In genomic region chr13:53230446-53231161, GRCm38 (mm10) we compare ENCODE assay signal across 10 mouse cellular contexts. TPM values are rescaled to one million over a fixed set of nuclear protein-coding genes. Genes with fewer than 3 reads are reported as not detected.
A peak's percentile ranks its signal among the peaks of the same experiment; 100 is the strongest.
DNase-seq lines count a peak whose midpoint lies in the region; ATAC-seq lines count a peak whose summit lies in the region.
"Had no signal": no experiment of that assay in that cellular context is flagged by ENCODE, and none has a peak within 500 bp of the region (broad histone marks: within the 10 kb centered on the region; RNA-seq: fewer than 3 reads in every experiment).

No protein-coding gene starts in this region.

- WGBS in heart, embryonic 11.5 days (ENCODE audit: insufficient replicate concordance): 62% methylated on average over 18 of the region's 18 CpGs
- 48% methylated on average over 18 of the region's 18 CpGs for WGBS in embryonic facial prominence, embryonic 15.5 days
- WGBS in midbrain, embryonic 15.5 days: 74% methylated on average over 18 of the region's 18 CpGs

- no peaks in the 10 kb centered on the region for H3K36me3 ChIP-seq in heart, embryonic 11.5 days (ENCODE audit: control insufficient read depth, insufficient read depth, low read length)
- H3K36me3 ChIP-seq in embryonic facial prominence, embryonic 15.5 days: no peaks in the 10 kb centered on the region
- H3K36me3 ChIP-seq in midbrain, embryonic 15.5 days (replicated peaks): no peaks in the 10 kb centered on the region

- no peaks in the 10 kb centered on the region for H3K9me3 ChIP-seq in heart, embryonic 11.5 days (replicated peaks; ENCODE audit: control insufficient read depth, low read length)
- H3K9me3 ChIP-seq in embryonic facial prominence, embryonic 15.5 days (replicated peaks): no peaks in the 10 kb centered on the region
- H3K9me3 ChIP-seq in midbrain, embryonic 15.5 days: no peaks in the 10 kb centered on the region

- H3K4me2 ChIP-seq in heart, embryonic 11.5 days: no peak overlapping the region; the same call in 1 of the 2 replicates
- no peak overlapping the region for H3K4me2 ChIP-seq in embryonic facial prominence, embryonic 15.5 days (replicated peaks)
- H3K4me2 ChIP-seq in midbrain, embryonic 15.5 days: no peak overlapping the region

- H3K27ac ChIP-seq in heart, embryonic 11.5 days (ENCODE audit: low read depth, low read length): no peak overlapping the region
- peak overlapping the region; percentile 69 for H3K27ac ChIP-seq in embryonic facial prominence, embryonic 15.5 days (replicated peaks)
- no peak overlapping the region for H3K27ac ChIP-seq in midbrain, embryonic 15.5 days
- H3K27ac ChIP-seq: kidney, postnatal 0 days had no signal

- ATAC-seq in heart, embryonic 11.5 days (replicated peaks; ENCODE audit: insufficient number of reproducible peaks, low FRiP score, low TSS enrichment): no peak
- no peak for ATAC-seq in embryonic facial prominence, embryonic 15.5 days (ENCODE audit: insufficient number of reproducible peaks, low FRiP score, low TSS enrichment, low read depth)
- no peak for ATAC-seq in midbrain, embryonic 15.5 days (replicated peaks)

- H3K4me1 ChIP-seq in heart, embryonic 11.5 days (ENCODE audit: control insufficient read depth, insufficient read depth, low read length): peaks cover 61% of the 10 kb centered on the region
- H3K4me1 ChIP-seq in embryonic facial prominence, embryonic 15.5 days: peaks cover 64% of the 10 kb centered on the region
- H3K4me1 ChIP-seq in midbrain, embryonic 15.5 days: peaks cover 17% of the 10 kb centered on the region

- peak; percentile 88 for DNase-seq in heart, adult 11 months
- peak; percentile 57 for DNase-seq in 3T3-L1 (ENCODE audit: low read depth, low spot score)
- peak; percentile 26 for DNase-seq in heart, postnatal 25 days (ENCODE audit: low spot score)
- DNase-seq in spleen, adult 18-20 months: no peak
- DNase-seq in retina, postnatal 1 day: no peak

- no peak overlapping the region for H3K4me3 ChIP-seq in heart, embryonic 11.5 days (ENCODE audit: low read depth, low read length)
- H3K4me3 ChIP-seq in embryonic facial prominence, embryonic 15.5 days (replicated peaks): no peak overlapping the region
- no peak overlapping the region for H3K4me3 ChIP-seq in midbrain, embryonic 15.5 days

- H3K9ac ChIP-seq in heart, embryonic 11.5 days (ENCODE audit: low read depth, low read length): no peak overlapping the region
- H3K9ac ChIP-seq in embryonic facial prominence, embryonic 15.5 days: no peak overlapping the region
- H3K9ac ChIP-seq in midbrain, embryonic 15.5 days: no peak overlapping the region

- H3K27me3 ChIP-seq in heart, embryonic 11.5 days (ENCODE audit: control insufficient read depth, insufficient read depth, low read length): no peaks in the 10 kb centered on the region; the same call in 1 of the 2 replicates
- H3K27me3 ChIP-seq in embryonic facial prominence, embryonic 15.5 days: no peaks in the 10 kb centered on the region
- H3K27me3 ChIP-seq in midbrain, embryonic 15.5 days (replicated peaks): 0 out of 2 replicates have a peak, but pooled peaks cover 5% of the 10 kb centered on the region

- intact Hi-C loops in heart, postnatal 25 days (cut with DNase I): no loop called here

RNA-seq across cellular contexts. Expression of gene Ror2, which starts 55.3 kb away (rescaled TPM):
- 10.2 and 12.6 TPM in 2 replicates for polyA plus RNA-seq in heart, embryonic 11.5 days (2014; fragmentation: Nextera tagmentation; extraction: Ambion mirVana)
- 24.0 and 24.6 TPM in 2 replicates for polyA plus RNA-seq in embryonic facial prominence, embryonic 15.5 days (2015; fragmentation: Nextera tagmentation; extraction: Ambion mirVana)
- total RNA-seq in heart, postnatal 25 days (2021): 1 to 10 TPM; 1.5 to 1.8 TPM
- 3.2 and 3.7 TPM in 2 replicates for polyA plus RNA-seq in midbrain, embryonic 15.5 days (2015; fragmentation: Nextera tagmentation; extraction: Ambion mirVana)
- total RNA-seq: neutrophil, adult 5-6 weeks had no signal

Comparison
In these comparisons a context has a peak if more than half of its experiments do, and no peak if none do; other contexts are left out.
1. DNase-seq: peak in heart, adult 11 months (single experiment), 3T3-L1 (single experiment) and heart, postnatal 25 days (single experiment); none in spleen, adult 18-20 months (0 of 2) and retina, postnatal 1 day (single experiment).